Mouse (Mus musculus) myocyte (in vitro differentiated cells): Measurements from ENCODE around the gene Clasp1.

Experiments
- E2F4 ChIP-seq: IDR thresholded peaks from one replicate; pipeline ENCODE4 v1.6.1; 2011; ENCODE audit warnings: mild to moderate bottlenecking, control low read depth, moderate library complexity; ENCODE audit not compliant: insufficient read depth
- MAX ChIP-seq: IDR thresholded peaks from one replicate; pipeline ENCODE4 v1.6.1; 2011; ENCODE audit warnings: low read depth, mild to moderate bottlenecking, control low read depth
- MYOD1 ChIP-seq, 3 experiments: IDR thresholded peaks; one replicate each; pipeline ENCODE4 v1.6.1; 2011; ENCODE audit warnings: control low read depth in 2 of 3, low read depth in 2 of 3, mild to moderate bottlenecking in 2 of 3, moderate library complexity in 1 of 3; ENCODE audit not compliant: insufficient read length in 2 of 3, control insufficient read depth in 1 of 3
- POLR2A ChIP-seq: IDR thresholded peaks from one replicate; pipeline ENCODE4 v1.6.1; 2011; ENCODE audit warnings: low read depth, mild to moderate bottlenecking, control low read depth, moderate library complexity; ENCODE audit not compliant: insufficient read length
- SRF ChIP-seq: IDR thresholded peaks from one replicate; pipeline ENCODE4 v1.6.1; 2011; ENCODE audit warnings: low read depth; ENCODE audit not compliant: control insufficient read depth, insufficient read length
- USF1 ChIP-seq: IDR thresholded peaks from one replicate; pipeline ENCODE4 v1.6.1; 2011; ENCODE audit warnings: low read depth, mild to moderate bottlenecking, control low read depth, moderate library complexity

DNA sequence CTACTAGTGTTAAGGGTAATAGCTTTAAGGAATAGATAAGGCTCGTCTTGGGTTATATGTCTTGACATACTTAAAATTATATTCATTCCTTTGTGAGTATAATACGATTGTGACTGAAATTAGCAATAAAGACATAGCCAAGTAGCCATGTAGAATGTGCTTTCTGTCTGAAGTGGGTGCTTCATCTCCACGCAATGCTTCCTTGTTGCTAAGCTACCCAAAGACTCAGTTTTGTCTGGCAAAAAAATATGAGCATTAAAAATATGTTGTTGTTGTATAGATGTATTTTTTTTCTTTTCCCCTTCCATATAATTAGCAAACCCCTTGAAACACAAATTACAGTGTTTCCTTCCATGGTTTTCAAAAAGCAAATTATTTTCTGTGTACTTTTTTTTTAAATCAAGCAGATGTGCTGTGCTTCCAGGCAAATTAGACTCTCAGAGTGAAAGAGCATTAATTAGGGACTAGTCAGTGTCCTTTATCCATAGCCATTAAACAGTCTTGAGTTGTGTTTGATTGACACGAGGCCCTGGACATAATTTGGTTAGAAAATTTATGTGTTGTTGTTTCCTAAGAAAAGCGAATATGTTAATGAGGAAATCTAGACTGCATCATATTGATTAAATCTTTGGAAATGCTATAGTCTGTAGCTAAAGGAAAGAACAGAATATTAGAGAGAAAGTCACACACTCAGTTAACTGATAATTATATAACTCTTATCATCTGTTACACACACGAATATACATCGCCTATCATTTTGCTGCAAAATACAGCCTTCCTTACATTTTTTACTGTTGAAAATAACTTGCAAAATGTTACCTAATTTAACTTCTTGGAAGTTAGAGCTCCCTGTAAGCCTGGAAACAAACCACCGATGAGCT is 91.9 kb downstream of the Clasp1 start:
- TF ChIP-seq USF1 (no peak), POLR2A (no peak), MAX (no peak), E2F4 (no peak), MYOD1 (IDR thresholded peaks at IDR 0.05; ENCODE audit: control insufficient read depth in 1 of 3, insufficient read length in 2 of 3, low read depth in 2 of 3) (no peak), SRF (no peak)
